Mouse (Mus musculus): ENCODE data around the gene Nfkbia. TPM values are rescaled to one million over a fixed set of nuclear protein-coding genes. Genes with fewer than 3 reads are reported as not detected.

Nfkbia gene
- 36.4 and 39.6 TPM in 2 replicates for polyA plus RNA-seq (2016; fragmentation: Nextera tagmentation; extraction: Ambion mirVana)

- H3K9me3 ChIP-seq: no peaks in the 10 kb centered on the region
- peak within 1 kb of the TSS; percentile 99 for H3K27ac ChIP-seq
- peak within 1 kb of the TSS; percentile 73 for H3K4me2 ChIP-seq
- no peaks in the 10 kb centered on the region; the same call in 1 of the 2 replicates for H3K27me3 ChIP-seq
- H3K4me3 ChIP-seq (replicated peaks): peak within 1 kb of the TSS; percentile 89
- H3K4me1 ChIP-seq: peaks cover 25% of the 10 kb centered on the region
- 0% methylated on average over 55 of the region's 58 CpGs for WGBS
- ATAC-seq (ENCODE audit: low FRiP score): peak; percentile 92
- peak within 1 kb of the TSS; percentile 92 for H3K9ac ChIP-seq
- peaks cover 28% of the 10 kb centered on the region for H3K36me3 ChIP-seq (replicated peaks)
Observed at GRCm38 (mm10) chr12:55492184-55492898, at the start of gene Nfkbia. Gene Nfkbia, minus strand, starts transcription at chr12:55492647.

GRCm38 (mm10) chr12:55539157-55539556 lies 46.7 kb upstream of the Nfkbia start:
- Histone ChIP-seq H3K36me3 (replicated peaks) (no peaks in the 10 kb centered on the region), H3K4me3 (replicated peaks) (no peak overlapping the region), H3K27me3 (peaks cover 45% of the 10 kb centered on the region), H3K4me1 (peaks cover 24% of the 10 kb centered on the region), H3K4me2 (no peak overlapping the region), H3K27ac (no peak overlapping the region), H3K9ac (no peak overlapping the region), H3K9me3 (no peaks in the 10 kb centered on the region)
- 43% methylated on average over 8 of the region's 8 CpGs for WGBS
- ATAC-seq (ENCODE audit: low FRiP score): no peak

GRCm38 (mm10) chr12:55538328-55538971 lies 46.0 kb upstream of the Nfkbia start:
- Histone ChIP-seq H3K9me3 (no peaks in the 10 kb centered on the region), H3K36me3 (replicated peaks) (no peaks in the 10 kb centered on the region), H3K4me2 (no peak overlapping the region), H3K27ac (peak overlapping the region; percentile 51; the same call in 1 of the 2 replicates), H3K4me1 (peaks cover 24% of the 10 kb centered on the region), H3K9ac (peak overlapping the region; percentile 33; the same call in 1 of the 2 replicates), H3K4me3 (replicated peaks) (no peak overlapping the region), H3K27me3 (peaks cover 52% of the 10 kb centered on the region)
- ATAC-seq (ENCODE audit: low FRiP score): peak; percentile 67
- 59% methylated on average over 1 of the region's 1 CpGs for WGBS

- Histone ChIP-seq H3K36me3 (replicated peaks) (no peaks in the 10 kb centered on the region), H3K27ac (no peak overlapping the region), H3K9me3 (no peaks in the 10 kb centered on the region), H3K4me1 (peaks cover 24% of the 10 kb centered on the region), H3K4me3 (replicated peaks) (no peak overlapping the region), H3K9ac (no peak overlapping the region), H3K4me2 (no peak overlapping the region), H3K27me3 (peaks cover 59% of the 10 kb centered on the region)
- peak; percentile 44; the same call in 1 of the 2 replicates for ATAC-seq (ENCODE audit: low FRiP score)
- WGBS: 19% methylated on average over 7 of the region's 7 CpGs
Observed at GRCm38 (mm10) chr12:55537742-55538141, 45.3 kb upstream of the Nfkbia start.

- Histone ChIP-seq H3K4me3 (replicated peaks) (no peak overlapping the region), H3K27me3 (peaks cover 67% of the 10 kb centered on the region), H3K4me2 (peak overlapping the region; percentile 24; the same call in 1 of the 2 replicates), H3K9ac (no peak overlapping the region), H3K9me3 (no peaks in the 10 kb centered on the region), H3K4me1 (peaks cover 24% of the 10 kb centered on the region), H3K27ac (peak overlapping the region; percentile 19; the same call in 1 of the 2 replicates), H3K36me3 (replicated peaks) (no peaks in the 10 kb centered on the region)
- peak; percentile 88 for ATAC-seq (ENCODE audit: low FRiP score)
- 3% methylated on average over 14 of the region's 14 CpGs for WGBS
Observed at GRCm38 (mm10) chr12:55536537-55537135, 44.2 kb upstream of the Nfkbia start.

- no peaks in the 10 kb centered on the region for H3K36me3 ChIP-seq (replicated peaks)
- no peak overlapping the region for H3K4me3 ChIP-seq (replicated peaks)
- peak; percentile 44; the same call in 1 of the 2 replicates for ATAC-seq (ENCODE audit: low FRiP score)
- no peak overlapping the region for H3K27ac ChIP-seq
- H3K4me1 ChIP-seq: 0 out of 2 replicates have a peak, but pooled peaks cover 3% of the 10 kb centered on the region
- no peak overlapping the region for H3K4me2 ChIP-seq
- no peaks in the 10 kb centered on the region for H3K9me3 ChIP-seq
- peaks cover 28% of the 10 kb centered on the region for H3K27me3 ChIP-seq
- WGBS: 61% methylated on average over 15 of the region's 15 CpGs
- H3K9ac ChIP-seq: no peak overlapping the region
Observed at GRCm38 (mm10) chr12:55526983-55527752, 34.7 kb upstream of the Nfkbia start.

GRCm38 (mm10) chr12:55518061-55518738 lies 25.8 kb upstream of the Nfkbia start:
- WGBS: 42% methylated on average over 15 of the region's 15 CpGs
- no peak overlapping the region for H3K9ac ChIP-seq
- peaks cover 8% of the 10 kb centered on the region for H3K4me1 ChIP-seq
- H3K9me3 ChIP-seq: no peaks in the 10 kb centered on the region
- H3K4me2 ChIP-seq: no peak overlapping the region
- no peaks in the 10 kb centered on the region for H3K36me3 ChIP-seq (replicated peaks)
- peak; percentile 64 for ATAC-seq (ENCODE audit: low FRiP score)
- no peak overlapping the region for H3K4me3 ChIP-seq (replicated peaks)
- peaks cover 6% of the 10 kb centered on the region; the same call in 1 of the 2 replicates for H3K27me3 ChIP-seq
- no peak overlapping the region for H3K27ac ChIP-seq

- no peaks in the 10 kb centered on the region for H3K27me3 ChIP-seq
- no peaks in the 10 kb centered on the region for H3K9me3 ChIP-seq
- H3K36me3 ChIP-seq (replicated peaks): no peaks in the 10 kb centered on the region
- 90% methylated on average over 5 of the region's 5 CpGs for WGBS
- no peaks in the 10 kb centered on the region for H3K4me1 ChIP-seq
- no peak overlapping the region for H3K9ac ChIP-seq
- no peak overlapping the region for H3K27ac ChIP-seq
- ATAC-seq (ENCODE audit: low FRiP score): no peak
- no peak overlapping the region for H3K4me3 ChIP-seq (replicated peaks)
- H3K4me2 ChIP-seq: no peak overlapping the region
Observed at GRCm38 (mm10) chr12:55508817-55509216, 16.4 kb upstream of the Nfkbia start.

- no peak overlapping the region for H3K9ac ChIP-seq
- H3K4me2 ChIP-seq: no peak overlapping the region
- H3K36me3 ChIP-seq (replicated peaks): no peaks in the 10 kb centered on the region
- H3K27ac ChIP-seq: no peak overlapping the region
- H3K27me3 ChIP-seq: no peaks in the 10 kb centered on the region; the same call in 1 of the 2 replicates
- H3K4me3 ChIP-seq (replicated peaks): no peak overlapping the region
- H3K9me3 ChIP-seq: no peaks in the 10 kb centered on the region
- no peak for ATAC-seq (ENCODE audit: low FRiP score)
- 86% methylated on average over 17 of the region's 17 CpGs for WGBS
- H3K4me1 ChIP-seq: no peaks in the 10 kb centered on the region
Observed at GRCm38 (mm10) chr12:55507332-55507935, 15.0 kb upstream of the Nfkbia start.

GRCm38 (mm10) chr12:55506029-55506330 lies 13.5 kb upstream of the Nfkbia start:
- H3K4me1 ChIP-seq: no peaks in the 10 kb centered on the region
- H3K27me3 ChIP-seq: no peaks in the 10 kb centered on the region; the same call in 1 of the 2 replicates
- WGBS: 1% methylated on average over 6 of the region's 6 CpGs
- no peaks in the 10 kb centered on the region for H3K36me3 ChIP-seq (replicated peaks)
- H3K9me3 ChIP-seq: no peaks in the 10 kb centered on the region
- H3K9ac ChIP-seq: no peak overlapping the region
- no peak overlapping the region for H3K4me3 ChIP-seq (replicated peaks)
- no peak overlapping the region for H3K27ac ChIP-seq
- no peak overlapping the region for H3K4me2 ChIP-seq
- ATAC-seq (ENCODE audit: low FRiP score): no peak

GRCm38 (mm10) chr12:55505314-55506028 lies 13.0 kb upstream of the Nfkbia start:
- ATAC-seq (ENCODE audit: low FRiP score): no peak
- H3K4me1 ChIP-seq: no peaks in the 10 kb centered on the region
- H3K27ac ChIP-seq: no peak overlapping the region
- no peaks in the 10 kb centered on the region; the same call in 1 of the 2 replicates for H3K27me3 ChIP-seq
- no peak overlapping the region for H3K4me3 ChIP-seq (replicated peaks)
- H3K9me3 ChIP-seq: no peaks in the 10 kb centered on the region
- 45% methylated on average over 7 of the region's 7 CpGs for WGBS
- no peaks in the 10 kb centered on the region for H3K36me3 ChIP-seq (replicated peaks)
- H3K9ac ChIP-seq: no peak overlapping the region
- H3K4me2 ChIP-seq: no peak overlapping the region
